Mouse (Mus musculus) heart, adult 2 months (tissue): ENCODE data around the gene Pbx2.

Source experiments
- CTCF ChIP-seq: fragments of 200-600 bp; IDR thresholded peaks from 2 replicates; pipeline ENCODE4 v1.8.1; 2022; ENCODE audit warnings: antibody characterized with exemption, mild to moderate bottlenecking, moderate library complexity
- POLR2A ChIP-seq: fragments of 200-500 bp; IDR thresholded peaks from 2 replicates; pipeline ENCODE4 v1.6.1; 2011; ENCODE audit warnings: mild to moderate bottlenecking, low read depth, low read length, control low read depth; ENCODE audit not compliant: insufficient read depth

DNA sequence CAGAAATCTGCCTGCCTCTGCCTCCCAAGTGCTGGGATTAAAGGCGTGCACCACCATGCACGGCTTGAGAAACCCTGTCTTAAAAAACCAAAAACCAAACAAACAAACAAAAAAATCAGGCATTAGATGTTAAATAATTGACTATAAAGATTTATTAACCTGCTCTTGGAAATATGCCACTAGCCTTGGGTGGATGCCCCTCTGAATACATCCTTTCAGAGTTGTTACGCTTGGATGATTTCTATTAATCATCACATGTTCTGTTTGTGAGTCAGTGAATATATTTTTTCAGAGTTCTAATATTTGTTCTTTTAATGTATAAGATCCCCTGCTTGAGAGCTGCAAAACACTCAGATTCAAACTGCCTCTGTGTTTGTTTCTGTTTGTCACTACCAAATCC, 33.9 kb downstream of the Pbx2 start:
- TF ChIP-seq CTCF (no peak), POLR2A (no peak)
